Mouse (Mus musculus): Measurements from ENCODE around the gene Gsto2. TPM values are rescaled to one million over a fixed set of nuclear protein-coding genes. Genes with fewer than 3 reads are reported as not detected.

The Gsto2 gene
- total and polyA plus RNA-seq, 2 experiments: 0.32 to 1.3 TPM

GRCm38 (mm10) chr19:47934636-47935238 lies 69.4 kb downstream of the Gsto2 start:
- Histone ChIP-seq H3K79me2 (ENCODE audit: control insufficient read depth, insufficient read depth, low read length) (no peaks in the 10 kb centered on the region), H3K4me3 (ENCODE audit: insufficient read depth, low read depth, low read length) (peak overlapping the region; percentile 25; the same call in 1 of the 2 replicates), H3K9ac (ENCODE audit: low read depth, low read length) (0 out of 2 replicates have a peak overlapping the region, but pooled peaks have one; percentile 34), H3K36me3 (ENCODE audit: control insufficient read depth, insufficient read depth, low read length) (no peaks in the 10 kb centered on the region), H3K27me3 (ENCODE audit: control insufficient read depth, insufficient read depth, low read length) (peaks cover under 1% of the 10 kb centered on the region; the same call in 1 of the 2 replicates), H3K27ac (replicated peaks; ENCODE audit: insufficient read depth, low read depth, low read length) (peak overlapping the region; percentile 55), H3K4me1 (ENCODE audit: control insufficient read depth, insufficient read depth, low read length) (peaks cover 3% of the 10 kb centered on the region; the same call in 1 of the 2 replicates)
- peak; percentile 50 for DNase-seq (ENCODE audit: extremely low read depth, low read depth, low spot score)
- TF ChIP-seq POLR2A (IDR thresholded peaks at IDR 0.05; ENCODE audit: extremely low read depth, insufficient read depth, low read length) (no peak), CTCF (IDR thresholded peaks at IDR 0.05; ENCODE audit: low read depth, low read length) (no peak)
- WGBS: 51% methylated on average over 16 of the region's 16 CpGs

- no peak overlapping the region for H3K4me3 ChIP-seq (ENCODE audit: insufficient read depth, low read depth, low read length)
- no peak overlapping the region for H3K27ac ChIP-seq (replicated peaks; ENCODE audit: insufficient read depth, low read depth, low read length)
- H3K9ac ChIP-seq (ENCODE audit: low read depth, low read length): no peak overlapping the region
- peaks cover 3% of the 10 kb centered on the region; the same call in 1 of the 2 replicates for H3K27me3 ChIP-seq (ENCODE audit: control insufficient read depth, insufficient read depth, low read length)
- TF ChIP-seq CTCF (IDR thresholded peaks at IDR 0.05; ENCODE audit: low read depth, low read length) (no peak), POLR2A (IDR thresholded peaks at IDR 0.05; ENCODE audit: extremely low read depth, insufficient read depth, low read length) (no peak)
- H3K4me1 ChIP-seq (ENCODE audit: control insufficient read depth, insufficient read depth, low read length): peaks cover 3% of the 10 kb centered on the region; the same call in 1 of the 2 replicates
- H3K79me2 ChIP-seq (ENCODE audit: control insufficient read depth, insufficient read depth, low read length): no peaks in the 10 kb centered on the region
- no peaks in the 10 kb centered on the region for H3K36me3 ChIP-seq (ENCODE audit: control insufficient read depth, insufficient read depth, low read length)
- no peak for DNase-seq (ENCODE audit: extremely low read depth, low read depth, low spot score)
- 78% methylated on average over 6 of the region's 6 CpGs for WGBS
These were observed 70.2 kb downstream of the Gsto2 start for GRCm38 (mm10) chr19:47935530-47935929.

Other genes with a start within 250 kb of the Gsto2 start
- gene Col17a1, start 173.4 kb upstream of the Gsto2 start, total RNA-seq (2014; rRNA removed): 0.09 and 0.27 TPM in 2 replicates
- 0.12 and 0.27 TPM in 2 replicates for gene Col17a1, start 173.4 kb upstream of the Gsto2 start, polyA plus RNA-seq (2012; rRNA removed)
- gene Sfr1, start 133.9 kb upstream of the Gsto2 start, total RNA-seq (2014; rRNA removed): 13.4 and 13.7 TPM in 2 replicates
- 15.3 and 16.6 TPM in 2 replicates for gene Sfr1, start 133.9 kb upstream of the Gsto2 start, polyA plus RNA-seq (2012; rRNA removed)
- 149 and 176 TPM in 2 replicates for gene Gsto1, start 10.6 kb upstream of the Gsto2 start, total RNA-seq (2014; rRNA removed)
- gene Gsto1, start 10.6 kb upstream of the Gsto2 start, polyA plus RNA-seq (2012; rRNA removed): 116 and 123 TPM in 2 replicates
- not detected in 2 replicates for gene Cfap43, start 53.8 kb downstream of the Gsto2 start, total RNA-seq (2014; rRNA removed)
- gene Cfap43, start 53.8 kb downstream of the Gsto2 start, polyA plus RNA-seq (2012; rRNA removed): not detected in 2 replicates
- gene Itprip, start 53.8 kb downstream of the Gsto2 start, total RNA-seq (2014; rRNA removed): 0.65 and 0.94 TPM in 2 replicates
- 0.46 and 0.51 TPM in 2 replicates for gene Itprip, start 53.8 kb downstream of the Gsto2 start, polyA plus RNA-seq (2012; rRNA removed)
- not detected in 2 replicates for gene Cfap58, start 72.1 kb downstream of the Gsto2 start, total RNA-seq (2014; rRNA removed)
- not detected in 2 replicates for gene Cfap58, start 72.1 kb downstream of the Gsto2 start, polyA plus RNA-seq (2012; rRNA removed)

Data from liver, adult 2 months (tissue).